Mouse (Mus musculus) embryonic fibroblast, embryonic 13.5 days (primary cell): ENCODE data around the gene Arl5c. TPM values are rescaled to one million over a fixed set of nuclear protein-coding genes. Genes with fewer than 3 reads are reported as not detected.

Experiments
- H3K27ac ChIP-seq: 2 replicates; pipeline ENCODE4 v1.5.1; 2012; ENCODE audit warnings: low read length, control low read depth, inconsistent platforms; ENCODE audit not compliant: insufficient read depth
- H3K4me1 ChIP-seq: 2 replicates; pipeline ENCODE4 v1.6.1; 2011; ENCODE audit warnings: low read length; ENCODE audit not compliant: control insufficient read depth, insufficient read depth
- H3K4me3 ChIP-seq: 2 replicates; pipeline ENCODE4 v1.5.1; 2011; ENCODE audit warnings: mild to moderate bottlenecking, control low read depth, low read length; ENCODE audit not compliant: insufficient read depth
- CTCF ChIP-seq: IDR thresholded peaks from 2 replicates; pipeline ENCODE4 v1.5.1; 2011; ENCODE audit warnings: mild to moderate bottlenecking, control low read depth, low read length, moderate library complexity, borderline replicate concordance; ENCODE audit not compliant: insufficient read depth
- POLR2A ChIP-seq: IDR thresholded peaks from 2 replicates; pipeline ENCODE4 v1.6.1; 2011; ENCODE audit warnings: low read depth, mild to moderate bottlenecking, control low read depth, low read length, moderate library complexity
- polyA plus RNA-seq: library from polyadenylated mRNA; stranded (reverse); fragments of >200 nt; gene quantifications from 2 replicates; pipeline ENCODE4 v1.2.4, GENCODE M21; 2011; ENCODE audit warnings: low read depth; ENCODE audit not compliant: missing spikeins, insufficient read length

Arl5c gene
- 2.2 and 3.8 TPM in 2 replicates for polyA plus RNA-seq

DNA sequence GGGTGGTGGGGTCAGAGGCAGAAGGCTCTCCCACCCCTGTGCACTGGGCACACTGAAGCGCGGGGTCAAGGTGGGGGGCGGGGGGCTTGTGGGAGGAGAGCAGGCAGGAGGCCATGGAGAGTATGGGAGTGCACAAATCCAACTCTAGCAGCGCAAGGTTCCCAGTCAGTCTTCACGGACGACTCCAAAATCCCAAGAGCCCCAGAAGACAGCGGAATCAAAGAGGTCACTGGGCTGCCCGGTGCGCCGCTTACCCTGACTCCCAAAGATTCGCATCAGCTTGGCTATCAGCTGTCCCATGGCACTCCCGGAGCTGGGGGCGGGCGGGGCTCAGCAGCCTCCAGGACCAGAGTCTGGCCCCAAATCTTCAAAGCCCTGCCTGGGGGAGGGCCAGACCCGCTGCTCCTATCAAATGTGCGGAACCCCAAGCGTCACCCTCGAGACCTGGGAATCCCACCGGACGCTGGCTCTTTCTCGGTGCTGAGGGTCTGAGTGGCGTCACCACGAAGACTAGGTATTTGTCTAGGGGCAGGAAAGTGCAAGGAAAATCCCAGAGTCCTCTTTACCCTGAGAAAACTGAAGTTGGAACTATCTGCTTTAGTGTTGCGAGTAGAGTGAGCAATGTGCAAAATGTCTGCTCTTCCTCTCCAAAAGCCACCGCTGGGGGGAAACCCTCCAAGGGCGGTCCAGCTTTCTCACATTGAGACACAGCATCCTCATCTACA, at the start of gene Arl5c:
Arl5c (minus strand) TSS at position 618 of the 725 bp plus-strand sequence.
- no peak for TF ChIP-seq POLR2A
- no peak for TF ChIP-seq CTCF
- H3K27ac ChIP-seq, result no peak within 1 kb of the TSS
- H3K4me3 ChIP-seq, result peak within 1 kb of the TSS; percentile 45
- no peaks in the 10 kb centered on the region for H3K4me1 ChIP-seq

DNA sequence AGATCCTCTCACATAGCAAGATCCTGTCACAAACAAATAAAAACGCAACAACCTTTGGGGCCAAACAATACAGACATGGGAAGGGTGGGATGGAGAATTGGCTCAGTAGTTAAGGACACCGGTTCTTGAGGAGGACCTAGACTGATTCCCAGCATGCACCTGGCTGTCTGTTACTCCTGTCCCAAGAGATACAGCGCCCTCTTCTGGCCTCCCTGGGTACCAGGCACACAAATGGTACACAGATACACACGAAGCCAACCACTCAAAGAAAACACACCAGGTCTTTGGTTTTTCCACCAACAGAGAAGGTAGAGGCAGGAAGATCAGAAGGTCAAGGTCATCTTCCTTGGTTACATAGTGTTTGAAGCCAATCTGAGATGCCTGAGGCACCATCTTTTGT, 49.6 kb upstream of the Arl5c start:
- H3K4me1 ChIP-seq, result no peaks in the 10 kb centered on the region
- H3K27ac ChIP-seq, result no peak overlapping the region
- H3K4me3 ChIP-seq, result no peak overlapping the region
- TF ChIP-seq CTCF, result no peak
- TF ChIP-seq POLR2A, result no peak

DNA sequence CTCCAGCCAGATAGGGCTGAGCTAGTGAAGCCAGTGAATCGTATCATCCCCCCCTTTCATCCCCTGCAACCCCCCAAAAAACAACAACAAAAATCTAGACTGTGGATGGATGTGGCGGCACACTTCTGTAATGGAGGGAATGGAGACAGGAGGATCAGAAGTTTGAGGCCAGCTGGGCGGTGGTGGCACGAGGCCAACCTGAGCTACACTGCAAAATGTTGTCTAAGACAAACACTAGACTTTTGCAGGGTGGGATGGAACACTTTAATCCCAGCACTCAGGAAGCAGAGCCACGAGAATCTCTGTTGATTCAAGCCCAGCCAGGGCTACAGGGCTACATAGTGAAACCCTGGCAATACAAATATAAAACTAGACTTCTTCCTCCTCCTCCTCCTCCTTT, 48.1 kb upstream of the Arl5c start:
- no peak for TF ChIP-seq POLR2A
- no peak for TF ChIP-seq CTCF
- Histone ChIP-seq H3K4me1 (no peaks in the 10 kb centered on the region), H3K27ac (no peak overlapping the region), H3K4me3 (no peak overlapping the region)

DNA sequence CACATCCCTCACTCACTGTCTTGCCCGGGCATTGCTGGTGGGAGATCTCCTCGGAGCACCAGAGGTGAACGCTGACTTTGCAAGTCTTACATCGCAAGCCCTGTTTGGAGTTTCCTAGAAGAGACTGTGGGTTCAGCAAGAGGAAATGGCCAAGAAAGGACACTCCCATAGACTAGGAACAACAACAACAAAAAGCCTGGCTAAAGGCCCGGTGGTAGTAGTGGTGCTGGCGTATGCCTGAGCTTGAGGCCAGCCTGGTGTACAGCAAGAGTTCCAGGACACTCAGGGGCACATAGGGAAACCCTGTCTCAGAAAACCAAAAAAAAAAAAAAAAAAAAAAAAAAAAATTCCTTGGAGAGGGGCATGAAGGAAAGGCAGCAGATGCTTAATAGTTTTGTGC, 46.8 kb upstream of the Arl5c start:
- Histone ChIP-seq H3K27ac (no peak overlapping the region), H3K4me1 (no peaks in the 10 kb centered on the region), H3K4me3 (no peak overlapping the region)
- TF ChIP-seq POLR2A (no peak), CTCF (no peak)

- Histone ChIP-seq H3K4me1 (no peaks in the 10 kb centered on the region), H3K27ac (no peak overlapping the region), H3K4me3 (no peak overlapping the region)
- TF ChIP-seq POLR2A, result no peak
- TF ChIP-seq CTCF, result no peak
Observed at GRCm38 (mm10) chr11:98040975-98041374, 45.0 kb upstream of the Arl5c start.

DNA sequence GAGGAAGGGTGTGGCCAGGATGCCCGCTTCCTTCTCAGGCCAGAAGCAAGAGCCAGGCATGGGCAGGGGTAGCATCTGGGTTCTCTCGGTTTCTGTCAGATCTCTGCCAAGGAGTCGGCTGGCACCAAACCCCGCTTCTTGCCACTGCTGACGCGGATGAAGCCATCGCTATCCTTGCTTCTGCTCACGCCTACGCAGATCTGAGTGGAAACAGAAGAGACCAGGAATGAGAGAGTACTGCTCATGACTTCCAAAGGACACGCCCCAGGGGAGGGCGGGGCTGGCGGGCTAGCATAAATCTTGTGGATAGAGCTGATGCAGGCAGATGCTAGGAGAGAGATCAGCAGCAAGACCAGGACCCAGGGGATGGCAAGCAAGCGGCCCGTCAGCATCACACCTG, 41.9 kb upstream of the Arl5c start:
- no peak for TF ChIP-seq POLR2A
- TF ChIP-seq CTCF, result no peak

DNA sequence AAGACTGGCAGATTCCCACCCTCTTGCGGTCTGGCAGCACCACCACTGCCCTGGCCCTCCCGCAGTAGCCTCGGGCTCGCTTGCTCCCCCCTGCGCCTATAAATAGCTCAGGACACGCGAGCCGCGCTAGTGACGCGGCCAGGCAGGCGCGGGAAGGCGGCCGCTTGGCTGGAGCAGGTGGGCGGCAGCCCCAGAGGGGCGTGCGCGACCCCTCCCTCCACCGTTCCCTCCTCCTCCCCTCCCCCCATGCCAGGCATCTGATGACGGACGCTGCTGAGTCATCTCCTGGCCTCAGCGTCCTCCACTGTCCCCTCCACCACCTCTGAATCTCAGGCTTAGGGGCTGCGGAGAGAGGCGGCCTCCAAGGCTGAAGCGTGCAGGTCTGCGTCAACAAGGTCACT, 40.0 kb upstream of the Arl5c start:
- Histone ChIP-seq H3K27ac (no peak overlapping the region), H3K4me3 (no peak overlapping the region), H3K4me1 (no peaks in the 10 kb centered on the region)
- TF ChIP-seq CTCF (no peak), POLR2A (no peak)

More for the DNA sequence above, 41.9 kb upstream of the Arl5c start:
- H3K27ac ChIP-seq, result no peak overlapping the region
- no peak overlapping the region for H3K4me3 ChIP-seq
- H3K4me1 ChIP-seq, result no peaks in the 10 kb centered on the region

DNA sequence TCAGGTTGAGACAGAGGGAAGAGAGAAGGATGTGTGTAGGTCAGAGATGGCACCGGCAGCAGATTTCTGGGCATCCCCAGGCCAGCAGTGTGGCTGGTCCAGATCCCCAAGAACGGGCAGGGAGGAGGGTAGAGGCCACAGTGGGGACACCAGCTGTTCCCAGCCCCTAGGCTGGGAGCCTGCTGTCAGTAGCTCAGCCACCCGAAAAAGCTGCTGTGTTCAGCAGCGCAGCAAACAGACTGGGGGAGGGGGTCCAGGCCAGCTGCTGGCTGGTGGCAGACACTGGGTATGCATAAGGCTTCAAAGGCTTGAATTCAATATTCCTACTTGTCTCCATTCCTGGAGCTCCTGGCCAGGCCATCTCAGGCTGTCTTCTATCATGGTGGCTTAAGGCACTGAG, 38.9 kb upstream of the Arl5c start:
- no peak overlapping the region for H3K27ac ChIP-seq
- no peak overlapping the region for H3K4me3 ChIP-seq
- TF ChIP-seq POLR2A (no peak), CTCF (no peak)
- no peaks in the 10 kb centered on the region for H3K4me1 ChIP-seq

- H3K4me1 ChIP-seq, result no peaks in the 10 kb centered on the region
- H3K4me3 ChIP-seq, result no peak overlapping the region
- no peak for TF ChIP-seq POLR2A
- no peak for TF ChIP-seq CTCF
- no peak overlapping the region for H3K27ac ChIP-seq
Observed at GRCm38 (mm10) chr11:98034061-98034460, 38.1 kb upstream of the Arl5c start.

- TF ChIP-seq POLR2A (peak; percentile 36; the same call in 1 of the 2 replicates), CTCF (peak; percentile 64; the same call in 1 of the 2 replicates)
- Histone ChIP-seq H3K27ac (no peak overlapping the region), H3K4me1 (peaks cover 4% of the 10 kb centered on the region; the same call in 1 of the 2 replicates), H3K4me3 (no peak overlapping the region)
Observed at GRCm38 (mm10) chr11:98031443-98031770, 35.4 kb upstream of the Arl5c start.
